Mouse (Mus musculus) layer of hippocampus, adult 18-20 months (tissue): Measurements from ENCODE around the gene Atp6v1d. TPM values are rescaled to one million over a fixed set of nuclear protein-coding genes. Genes with fewer than 3 reads are reported as not detected.

ENCODE experiments used
- DNase-seq, 2 experiments: peaks; one replicate each; pipeline ENCODE4 v3.0.0; 2022; ENCODE audit warnings: low spot score in 2 of 2
- total RNA-seq, 2 experiments: library from RNA; stranded (reverse); gene quantifications; 2 replicates each; pipeline ENCODE4 v1.2.3; 2021

Atp6v1d gene
- total RNA-seq, 2 experiments from 2014 or later, result 255 to 270 TPM

GRCm38 (mm10) chr12:78800036-78800435, 61.4 kb downstream of the Atp6v1d start:
- no peak for DNase-seq

- peak; percentile 16 to 42 for DNase-seq
These were observed 67.2 kb downstream of the Atp6v1d start for GRCm38 (mm10) chr12:78794236-78794635.

- DNase-seq, result no peak
These were observed 70.6 kb downstream of the Atp6v1d start for GRCm38 (mm10) chr12:78790791-78791190.

Other genes starting within 250 kb of the Atp6v1d start
- 1 to 10 TPM; 1.2 to 1.3 TPM for gene Fam71d, start 170.1 kb downstream of the Atp6v1d start, total RNA-seq
- 10 to 100 TPM; 33.6 to 35.6 TPM for gene Mpp5, start 112.7 kb downstream of the Atp6v1d start, total RNA-seq
- gene Eif2s1, start 181 bp upstream of the Atp6v1d start, total RNA-seq, result 10 to 100 TPM; 49.4 to 52.2 TPM
- under 1 TPM; 0.27 to 0.33 TPM for gene Plek2, start 45.3 kb upstream of the Atp6v1d start, total RNA-seq
- gene Tmem229b, start 146.0 kb upstream of the Atp6v1d start, total RNA-seq, result 10 to 100 TPM; 26.4 to 26.5 TPM
- 10 to 100 TPM; 19.1 to 20.1 TPM for gene Plekhh1, start 167.5 kb upstream of the Atp6v1d start, total RNA-seq
- gene Pigh, start 228.0 kb upstream of the Atp6v1d start, total RNA-seq, result 10 to 100 TPM in 1 of 2 experiments, 1 to 10 TPM in 1; 8.7 to 10.2 TPM